Mouse (Mus musculus) CH12.LX (cell line): ENCODE results near the gene Zbtb46.

Source experiments
- CTCF ChIP-seq, 2 experiments: IDR thresholded peaks in 1 of 2; conservative IDR thresholded peaks in 1 of 2; 2 replicates each; pipeline ENCODE4 v1.5.1; 2011 to 2012; ENCODE audit warnings: low read depth in 2 of 2, low read length in 2 of 2, improper control_type of control experiment in 1 of 2, inconsistent platforms in 1 of 2, mild to moderate bottlenecking in 1 of 2, moderate library complexity in 1 of 2
- E2F4 ChIP-seq: IDR thresholded peaks from 2 replicates; pipeline ENCODE4 v1.6.1; 2011; ENCODE audit warnings: low read depth, low read length, improper control_type of control experiment; ENCODE audit not compliant: insufficient replicate concordance
- EP300 ChIP-seq: IDR thresholded peaks from 2 replicates; pipeline ENCODE4 v1.6.1; 2011; ENCODE audit warnings: low read length, improper control_type of control experiment
- JUN ChIP-seq: IDR thresholded peaks from 2 replicates; pipeline ENCODE4 v1.6.1; 2011; ENCODE audit warnings: low read depth, mild to moderate bottlenecking, low read length, improper control_type of control experiment, moderate library complexity; ENCODE audit not compliant: insufficient read depth
- MAFK ChIP-seq: IDR thresholded peaks from 2 replicates; pipeline ENCODE4 v1.6.1; 2011; ENCODE audit warnings: low read length, improper control_type of control experiment; ENCODE audit not compliant: insufficient replicate concordance
- MAZ ChIP-seq: IDR thresholded peaks from 2 replicates; pipeline ENCODE4 v1.6.1; 2012; ENCODE audit warnings: low read depth, mild to moderate bottlenecking, inconsistent platforms, low read length, improper control_type of control experiment, moderate library complexity
- POLR2A ChIP-seq: IDR thresholded peaks from 2 replicates; pipeline ENCODE4 v1.6.1; 2011; ENCODE audit warnings: low read depth, mild to moderate bottlenecking, improper control_type of control experiment, low read length
- POLR2AphosphoS2 ChIP-seq: IDR thresholded peaks from 2 replicates; pipeline ENCODE4 v1.6.1; 2011; ENCODE audit warnings: low read depth, low read length, improper control_type of control experiment
- SMC3 ChIP-seq: IDR thresholded peaks from 2 replicates; pipeline ENCODE4 v1.6.1; 2011; ENCODE audit warnings: low read depth, low read length, improper control_type of control experiment
- UBTF ChIP-seq: IDR thresholded peaks from 2 replicates; pipeline ENCODE4 v1.6.1; 2012; ENCODE audit warnings: low read depth, mild to moderate bottlenecking, inconsistent platforms, low read length, improper control_type of control experiment, moderate library complexity
- ZC3H11A ChIP-seq: IDR thresholded peaks from 2 replicates; pipeline ENCODE4 v1.6.1; 2012; ENCODE audit warnings: low read depth, mild to moderate bottlenecking, inconsistent platforms, low read length, improper control_type of control experiment
- ZMIZ1 ChIP-seq: IDR thresholded peaks from 2 replicates; pipeline ENCODE4 v1.6.1; 2012; ENCODE audit warnings: low read depth, mild to moderate bottlenecking, inconsistent platforms, low read length, improper control_type of control experiment
- ZNF384 ChIP-seq: IDR thresholded peaks from 2 replicates; pipeline ENCODE4 v1.6.1; 2012; ENCODE audit warnings: low read depth, low read length, improper control_type of control experiment, inconsistent platforms

GRCm38 (mm10) chr2:181453274-181453673 lies 6.0 kb downstream of the Zbtb46 start:
- no peak for TF ChIP-seq ZC3H11A
- no peak for TF ChIP-seq E2F4
- no peak for TF ChIP-seq MAZ
- TF ChIP-seq POLR2AphosphoS2: no peak
- no peak for TF ChIP-seq EP300
- TF ChIP-seq ZMIZ1: no peak
- TF ChIP-seq CTCF (conservative IDR thresholded peaks at IDR 0.05 in 1 of 2, IDR thresholded peaks at IDR 0.05 in 1 of 2; ENCODE audit: low read depth in 2 of 2, low read length in 2 of 2): peak in 1 of 2 experiments; percentile 34; a peak in 2 of 4 replicates
- no peak for TF ChIP-seq JUN
- TF ChIP-seq ZNF384: no peak
- no peak for TF ChIP-seq MAFK
- no peak for TF ChIP-seq UBTF
- no peak for TF ChIP-seq POLR2A
- TF ChIP-seq SMC3: no peak
